Mouse (Mus musculus) kidney, postnatal 25 days (tissue): Measurements from ENCODE around the gene Gm13285.
A peak's percentile ranks its signal among the peaks of the same experiment; 100 is the strongest.
"Not testable (repeated sequence)": the region's sequence is repeated elsewhere in the genome, so short reads cannot be mapped to it uniquely, and the experiment has no call there.

Experiments used
- DNase-seq, 2 experiments: peaks; one replicate each; pipeline ENCODE4 v3.0.0; 2021; ENCODE audit warnings: mixed read lengths in 2 of 2

Gene Gm13285

DNA sequence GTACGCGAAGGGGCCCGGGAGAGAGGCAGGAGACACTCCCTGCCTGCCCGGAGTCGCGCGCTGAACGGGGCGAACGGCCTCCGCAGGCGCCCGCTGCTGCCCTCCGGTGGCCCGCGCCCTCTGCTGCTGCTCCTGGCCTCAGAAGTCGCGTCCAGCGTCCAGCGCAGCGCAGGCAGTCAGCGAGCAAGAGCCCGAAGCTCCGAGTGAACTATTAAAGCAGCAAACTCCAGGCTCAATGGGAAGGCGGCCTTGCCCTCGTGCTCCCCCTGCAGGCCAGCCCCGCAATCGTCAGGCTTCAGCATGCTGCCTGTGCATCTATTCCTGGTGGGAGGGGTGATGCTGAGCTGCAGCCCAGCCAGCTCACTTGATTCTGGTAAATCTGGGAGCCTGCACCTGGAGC lies 2.4 kb upstream of the Gm13285 start, which contains the start of gene Gm13279:
Gene Gm13279 (plus strand): TSS at position 301 of the 400 bp plus-strand sequence.
- DNase-seq, result not testable (repeated sequence)

DNA sequence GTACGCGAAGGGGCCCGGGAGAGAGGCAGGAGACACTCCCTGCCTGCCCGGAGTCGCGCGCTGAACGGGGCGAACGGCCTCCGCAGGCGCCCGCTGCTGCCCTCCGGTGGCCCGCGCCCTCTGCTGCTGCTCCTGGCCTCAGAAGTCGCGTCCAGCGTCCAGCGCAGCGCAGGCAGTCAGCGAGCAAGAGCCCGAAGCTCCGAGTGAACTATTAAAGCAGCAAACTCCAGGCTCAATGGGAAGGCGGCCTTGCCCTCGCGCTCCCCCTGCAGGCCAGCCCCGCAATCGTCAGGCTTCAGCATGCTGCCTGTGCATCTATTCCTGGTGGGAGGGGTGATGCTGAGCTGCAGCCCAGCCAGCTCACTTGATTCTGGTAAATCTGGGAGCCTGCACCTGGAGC lies 3.5 kb downstream of the Gm13285 start, which contains the start of gene Gm13287:
Gene Gm13287 (plus strand): TSS at position 301 of the 400 bp plus-strand sequence.
- DNase-seq, result not testable (repeated sequence)

DNA sequence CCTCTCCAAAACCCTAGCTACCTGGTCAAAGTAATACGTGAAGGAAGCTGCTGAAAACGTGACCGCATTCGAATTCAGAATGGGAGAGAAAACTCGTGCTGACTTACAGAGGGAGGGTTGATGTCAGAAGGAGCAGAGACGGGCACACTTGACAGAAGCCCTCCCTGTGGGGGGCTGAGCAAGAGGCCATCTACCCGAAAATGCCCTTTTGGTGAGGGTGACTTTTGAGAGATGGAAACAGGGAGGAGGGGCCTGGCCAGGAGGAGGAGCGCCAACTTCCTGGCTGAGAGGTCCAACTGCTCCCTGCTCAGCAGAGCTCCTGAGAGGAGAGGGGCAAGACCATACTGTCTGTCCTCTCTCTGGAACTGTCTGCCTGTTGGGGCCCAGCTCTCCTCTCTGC lies 5.8 kb downstream of the Gm13285 start, which contains the start of gene Gm13288:
Gene Gm13288 (plus strand): TSS at position 301 of the 400 bp plus-strand sequence.
- not testable (repeated sequence) for DNase-seq

DNA sequence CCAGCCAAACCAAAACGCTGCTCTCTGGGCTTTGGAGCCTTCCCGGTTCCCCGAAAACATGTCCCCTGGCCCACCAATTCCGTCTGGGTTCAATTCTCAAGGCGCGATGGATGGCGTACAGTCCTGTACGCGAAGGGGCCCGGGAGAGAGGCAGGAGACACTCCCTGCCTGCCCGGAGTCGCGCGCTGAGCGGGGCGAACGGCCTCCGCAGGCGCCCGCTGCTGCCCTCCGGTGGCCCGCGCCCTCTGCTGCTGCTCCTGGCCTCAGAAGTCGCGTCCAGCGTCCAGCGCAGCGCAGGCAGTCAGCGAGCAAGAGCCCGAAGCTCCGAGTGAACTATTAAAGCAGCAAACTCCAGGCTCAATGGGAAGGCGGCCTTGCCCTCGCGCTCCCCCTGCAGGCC lies 6.3 kb downstream of the Gm13285 start:
- DNase-seq, result peak; percentile 20 to 58

- DNase-seq, result no peak
Measured at GRCm38 (mm10) chr4:88815928-88816327, 16.5 kb downstream of the Gm13285 start, which contains the start of gene Ifna7. Gene Ifna7, plus strand, starts transcription at chr4:88816228.

GRCm38 (mm10) chr4:88819659-88820058 lies 20.2 kb downstream of the Gm13285 start, which contains the start of gene Ifna11:
Gene Ifna11, plus strand, starts transcription at chr4:88819959.
- no peak for DNase-seq

GRCm38 (mm10) chr4:88822995-88823394 lies 23.5 kb downstream of the Gm13285 start:
- peak in 1 of 2 experiments; percentile 24 for DNase-seq

DNA sequence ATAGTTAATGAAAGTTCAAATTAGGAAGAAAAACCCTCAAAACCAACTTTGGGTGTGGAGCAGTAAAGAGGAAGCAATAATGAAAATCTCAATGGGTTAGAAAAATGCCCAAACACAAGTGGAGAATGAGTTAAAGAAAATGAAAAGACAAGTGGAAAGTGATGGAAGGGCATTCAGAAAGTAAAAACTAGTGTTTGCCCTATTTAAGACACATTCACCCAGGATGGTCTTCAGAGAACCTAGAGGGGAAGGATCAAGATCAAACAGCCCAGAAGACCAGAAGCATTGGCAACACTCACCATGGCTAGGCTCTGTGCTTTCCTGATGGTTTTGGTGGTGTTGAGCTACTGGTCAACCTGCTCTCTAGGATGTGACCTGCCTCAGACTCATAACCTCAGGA lies 27.7 kb downstream of the Gm13285 start, which contains the start of gene Ifna6:
Gene Ifna6 (plus strand): TSS at position 301 of the 400 bp plus-strand sequence.
- DNase-seq, result not testable (repeated sequence)

GRCm38 (mm10) chr4:88830523-88830922 lies 31.1 kb downstream of the Gm13285 start:
- peak in 1 of 2 experiments; percentile 24 for DNase-seq

GRCm38 (mm10) chr4:88835225-88835624 lies 35.8 kb downstream of the Gm13285 start, which contains the start of gene Ifna5:
Gene Ifna5, plus strand, starts transcription at chr4:88835525.
- DNase-seq, result not testable (repeated sequence)

GRCm38 (mm10) chr4:88838828-88839227 lies 39.4 kb downstream of the Gm13285 start:
- DNase-seq, result peak in 1 of 2 experiments; percentile 32

DNA sequence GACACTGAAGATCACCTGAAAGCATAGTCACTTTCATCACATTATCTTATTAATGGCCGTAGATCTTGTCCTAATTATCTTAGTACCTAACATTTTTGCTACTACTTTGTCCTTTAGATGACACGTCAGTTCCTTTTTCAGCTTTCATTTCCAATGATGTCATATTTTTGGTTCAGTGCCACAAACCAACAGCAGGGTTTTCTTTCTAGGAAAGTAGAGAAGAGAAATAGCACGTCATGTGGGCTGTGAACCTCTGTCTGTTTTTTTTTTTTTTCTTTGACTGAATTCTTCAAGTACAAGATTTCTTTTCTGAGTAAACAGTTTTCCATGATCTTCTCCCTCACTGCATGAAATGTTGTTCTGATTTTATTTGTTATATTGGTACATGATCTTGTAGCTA lies 40.6 kb downstream of the Gm13285 start:
- DNase-seq, result no peak

DNA sequence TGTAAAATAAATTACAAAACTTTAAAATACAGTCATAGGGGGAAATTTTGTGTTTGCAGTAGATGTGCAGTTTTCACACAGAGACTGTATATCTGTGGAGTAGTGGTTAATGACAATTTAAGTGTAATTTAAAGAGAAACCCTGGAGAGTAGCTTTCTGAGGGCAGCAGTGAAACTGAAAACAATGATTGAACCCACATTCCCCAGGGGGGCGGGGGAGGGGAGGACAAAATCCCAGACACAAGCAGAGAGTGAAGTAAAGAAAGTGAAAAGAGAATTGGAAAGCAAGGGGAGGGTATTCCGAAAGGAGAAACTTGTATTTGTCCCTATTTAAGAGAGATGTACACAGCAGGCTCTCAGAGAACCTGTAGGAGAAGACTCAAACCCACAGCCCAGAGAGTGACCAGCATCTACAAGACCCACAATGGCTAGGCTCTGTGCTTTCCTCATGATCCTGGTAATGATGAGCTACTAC lies 42.0 kb downstream of the Gm13285 start, which contains the start of gene Ifna4:
Gene Ifna4 (plus strand): TSS at position 424 of the 474 bp plus-strand sequence.
- DNase-seq, result no peak

- no peak for DNase-seq
Measured at GRCm38 (mm10) chr4:88845334-88845733, 45.9 kb downstream of the Gm13285 start.

- DNase-seq, result no peak
Measured at GRCm38 (mm10) chr4:88849698-88850097, 50.2 kb downstream of the Gm13285 start, which contains the start of gene Ifna1. Gene Ifna1, plus strand, starts transcription at chr4:88850087.
